ENCODE assay signal across 24 mouse cellular contexts in the genomic region with DNA sequence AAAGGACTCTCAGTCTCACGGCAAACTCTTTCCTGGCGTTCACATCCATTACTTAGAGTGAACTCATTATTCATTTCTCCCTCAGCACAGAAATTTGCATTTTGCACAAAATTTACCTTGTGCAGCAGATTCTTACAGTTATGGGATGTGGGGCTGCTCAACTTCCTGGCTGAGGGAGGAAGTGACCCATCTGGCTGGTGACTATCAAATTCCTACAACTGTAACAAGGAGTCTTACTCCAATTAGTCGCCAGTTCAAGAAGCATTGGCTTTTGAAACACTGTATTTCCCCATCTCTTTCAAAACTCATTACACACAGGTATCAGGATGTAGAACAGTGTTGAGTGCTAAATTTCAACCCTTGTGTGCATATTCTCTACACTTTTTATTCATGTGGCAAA. TPM values are rescaled to one million over a fixed set of nuclear protein-coding genes. Genes with fewer than 3 reads are reported as not detected.
"Had no signal": no experiment of that assay in that cellular context is flagged by ENCODE, and none has a peak within 500 bp of the region (broad histone marks: within the 10 kb centered on the region; RNA-seq: fewer than 3 reads in every experiment).

No protein-coding gene starts in this region.

- H3K4me3 ChIP-seq: intestine, embryonic 15.5 days; layer of hippocampus, adult 2 months; left cerebral cortex, adult 2 months; limb, embryonic 12.5 days; limb, embryonic 15.5 days; midbrain, embryonic 12.5 days; midbrain, embryonic 15.5 days; myocyte; neural tube, embryonic 13.5 days; stomach, embryonic 15.5 days had no signal

- H3K27ac ChIP-seq: intestine, embryonic 15.5 days; layer of hippocampus, adult 2 months; left cerebral cortex, adult 2 months; limb, embryonic 12.5 days; limb, embryonic 15.5 days; liver, embryonic 14.5 days; macrophage; midbrain, embryonic 12.5 days; midbrain, embryonic 15.5 days; neural tube, embryonic 13.5 days; stomach, embryonic 15.5 days had no signal

- H3K4me2 ChIP-seq: intestine, embryonic 15.5 days; limb, embryonic 12.5 days; limb, embryonic 15.5 days; liver, embryonic 11.5 days; lung, embryonic 14.5 days; midbrain, embryonic 12.5 days; midbrain, embryonic 15.5 days; neural tube, embryonic 13.5 days; stomach, embryonic 15.5 days had no signal

- H3K4me1 ChIP-seq: intestine, embryonic 15.5 days; limb, embryonic 12.5 days; limb, embryonic 15.5 days; midbrain, embryonic 12.5 days; midbrain, embryonic 15.5 days; neural tube, embryonic 13.5 days; stomach, embryonic 15.5 days had no signal

- H3K27me3 ChIP-seq: intestine, embryonic 15.5 days; limb, embryonic 12.5 days; limb, embryonic 15.5 days; midbrain, embryonic 12.5 days; midbrain, embryonic 15.5 days; neural tube, embryonic 13.5 days; stomach, embryonic 15.5 days had no signal

- ATAC-seq: intestine, embryonic 15.5 days; liver, postnatal 0 days; lung, postnatal 0 days; midbrain, embryonic 15.5 days had no signal

- H3K9me3 ChIP-seq: intestine, embryonic 15.5 days; limb, embryonic 12.5 days; limb, embryonic 15.5 days; midbrain, embryonic 12.5 days; midbrain, embryonic 15.5 days; neural tube, embryonic 13.5 days; stomach, embryonic 15.5 days had no signal

- H3K9ac ChIP-seq: intestine, embryonic 15.5 days; limb, embryonic 12.5 days; limb, embryonic 15.5 days; liver, embryonic 14.5 days; liver, postnatal 0 days; lung, embryonic 14.5 days; midbrain, embryonic 12.5 days; midbrain, embryonic 15.5 days; neural tube, embryonic 13.5 days; stomach, embryonic 15.5 days had no signal

- H3K36me3 ChIP-seq: intestine, embryonic 15.5 days; limb, embryonic 12.5 days; limb, embryonic 15.5 days; midbrain, embryonic 12.5 days; midbrain, embryonic 15.5 days; neural tube, embryonic 13.5 days; stomach, embryonic 15.5 days had no signal

- DNase-seq: kidney, adult 18-20 months; kidney, adult 9 months; kidney, postnatal 25 days; layer of hippocampus, adult 9-11 months; liver, postnatal 0 days; lung, embryonic 14.5 days; right cerebral cortex, postnatal 4 days; thymus, postnatal 36 days had no signal

RNA-seq across cellular contexts. Expression of a gene that starts 50.2 kb away (rescaled TPM):
- total RNA-seq: megakaryocyte-erythroid progenitor cell, adult 5-6 weeks; monocyte, adult 5-6 weeks had no signal
- polyA plus RNA-seq: macrophage, myocyte had no signal
